Mouse (Mus musculus): ENCODE data around the gene Jade3. TPM values are rescaled to one million over a fixed set of nuclear protein-coding genes. Genes with fewer than 3 reads are reported as not detected.

Gene Jade3
- total RNA-seq, 2 experiments from 2014 or later, result 0.36 to 0.41 TPM

GRCm38 (mm10) chrX:20418461-20418860, 7.0 kb upstream of the Jade3 start:
- DNase-seq, result no peak
- Histone ChIP-seq H3K4me3 (no peak overlapping the region), H3K27ac (no peak overlapping the region)
- intact Hi-C loops (cut with DNase I), result no loop called here
- TF ChIP-seq CTCF (IDR thresholded peaks at IDR 0.05), result no peak

DNA sequence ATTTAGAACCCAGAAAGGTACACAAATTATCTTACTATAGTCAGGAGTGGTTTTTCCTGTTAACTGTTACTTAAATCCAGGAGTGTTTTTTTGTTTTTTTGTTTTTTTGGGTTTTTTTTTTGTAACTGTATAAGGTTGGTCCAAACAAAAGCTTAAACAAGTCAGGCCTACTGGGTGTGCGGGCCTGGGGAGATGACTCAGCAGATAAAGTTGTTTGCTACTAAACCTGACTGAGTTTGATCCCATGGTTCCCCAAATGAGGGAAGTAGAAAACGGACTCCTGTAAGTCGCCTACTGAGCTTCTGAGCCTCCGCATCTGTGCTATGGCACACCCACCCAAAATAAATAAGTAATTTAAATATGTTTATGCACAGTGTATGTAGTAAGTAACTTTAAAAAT, 6.0 kb upstream of the Jade3 start:
- DNase-seq, result no peak
- no peak for TF ChIP-seq CTCF (IDR thresholded peaks at IDR 0.05)
- Histone ChIP-seq H3K27ac (no peak overlapping the region), H3K4me3 (no peak overlapping the region)
- intact Hi-C loops (cut with DNase I), result no loop called here

- TF ChIP-seq CTCF (IDR thresholded peaks at IDR 0.05), result peak; percentile 10; the same call in 1 of the 2 replicates
- Histone ChIP-seq H3K4me3 (peak overlapping the region; percentile 84), H3K27ac (peak overlapping the region; percentile 76)
- intact Hi-C loops (cut with DNase I), result loop anchor here (10.0 kb wide), 1 partner anchor 61 kb away; the partner anchor contains the start of gene Rp2
- DNase-seq, result peak; percentile 22
Observed at GRCm38 (mm10) chrX:20425839-20426449, 456 bp downstream of the Jade3 start.

DNA sequence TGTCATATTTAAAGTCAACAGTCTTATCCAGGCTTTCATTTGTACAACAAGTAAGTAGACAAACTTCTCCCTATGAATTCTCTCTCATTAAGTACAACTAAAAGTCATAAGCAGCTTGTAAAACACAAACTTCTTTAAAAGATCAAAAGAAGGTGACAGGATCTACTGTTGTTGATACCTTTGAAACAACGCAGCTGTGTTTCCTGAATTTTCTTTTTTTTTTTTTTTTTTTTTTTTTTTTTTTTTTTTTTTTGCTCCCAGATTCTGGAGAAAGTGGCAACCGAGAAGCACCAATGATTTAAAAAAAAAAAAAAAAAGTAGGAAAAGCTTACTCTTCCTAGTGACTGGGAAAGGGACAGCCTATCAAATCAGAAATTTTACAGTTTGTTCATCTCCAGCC, 57.7 kb downstream of the Jade3 start:
- no peak for TF ChIP-seq CTCF (IDR thresholded peaks at IDR 0.05)
- intact Hi-C loops (cut with DNase I), result no loop called here
- no peak overlapping the region for H3K27ac ChIP-seq
- H3K4me3 ChIP-seq, result no peak overlapping the region
- no peak for DNase-seq

- intact Hi-C loops (cut with DNase I), result no loop called here
- no peak overlapping the region for H3K27ac ChIP-seq
- no peak for DNase-seq
- no peak; the same call in 1 of the 2 replicates for TF ChIP-seq CTCF (IDR thresholded peaks at IDR 0.05)
- H3K4me3 ChIP-seq, result no peak overlapping the region
Observed at GRCm38 (mm10) chrX:20497682-20498081, 72.2 kb downstream of the Jade3 start.

DNA sequence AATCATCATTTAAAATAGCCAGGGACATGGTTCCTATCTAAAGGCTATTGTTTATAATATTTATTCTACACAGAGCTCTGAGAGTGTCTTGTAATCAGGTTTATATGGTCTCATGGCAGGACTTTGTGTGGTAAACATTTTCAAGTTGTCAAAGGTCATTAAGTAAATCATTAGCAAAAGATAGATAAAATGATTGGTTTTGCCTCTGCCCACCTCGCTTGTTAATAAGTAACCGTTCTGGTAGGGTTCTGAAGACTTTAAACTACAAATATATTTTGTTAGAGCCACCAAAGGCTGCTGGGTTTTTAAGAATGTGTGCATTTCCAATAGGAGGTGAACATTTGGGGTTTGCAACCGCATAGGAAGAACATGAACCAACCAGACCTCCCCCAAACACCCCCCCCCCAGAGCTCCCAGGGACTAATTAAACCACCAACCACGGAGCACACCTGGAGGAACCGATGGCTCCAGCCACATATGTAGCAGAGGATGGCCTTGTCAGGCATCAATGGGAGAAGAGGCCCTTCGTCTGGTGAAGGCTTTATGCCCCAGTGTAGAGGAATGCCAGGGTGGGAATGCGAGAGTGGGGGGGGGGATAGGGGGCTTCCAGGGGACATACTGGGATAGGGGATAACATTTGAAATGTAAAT, 94.9 kb downstream of the Jade3 start:
- H3K27ac ChIP-seq, result no peak overlapping the region
- intact Hi-C loops (cut with DNase I), result no loop called here
- DNase-seq, result no peak
- TF ChIP-seq CTCF (IDR thresholded peaks at IDR 0.05), result no peak
- H3K4me3 ChIP-seq, result no peak overlapping the region

DNA sequence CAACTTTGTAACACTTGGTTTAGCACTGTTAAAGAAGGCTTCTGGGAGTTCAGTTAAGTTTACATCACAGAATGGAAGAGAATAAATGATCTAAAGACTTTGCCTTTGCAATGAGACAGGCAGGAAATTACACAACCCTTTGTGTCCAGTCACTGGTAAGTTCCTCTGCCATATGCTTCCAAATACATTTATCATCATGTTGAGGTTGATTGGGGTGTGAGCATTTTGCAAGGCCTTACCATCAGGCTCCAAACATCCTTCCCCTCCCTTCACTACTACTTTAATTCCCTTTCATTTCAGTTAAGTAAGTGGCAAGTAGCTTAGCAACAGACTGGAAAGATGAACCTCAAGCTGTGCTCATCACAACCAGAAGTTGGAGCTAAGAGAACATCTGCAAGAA, 96.1 kb downstream of the Jade3 start:
- no peak for TF ChIP-seq CTCF (IDR thresholded peaks at IDR 0.05)
- H3K4me3 ChIP-seq, result no peak overlapping the region
- H3K27ac ChIP-seq, result no peak overlapping the region
- intact Hi-C loops (cut with DNase I), result no loop called here
- no peak for DNase-seq

GRCm38 (mm10) chrX:20532621-20533020, 107.1 kb downstream of the Jade3 start:
- intact Hi-C loops (cut with DNase I), result no loop called here
- H3K27ac ChIP-seq, result no peak overlapping the region
- no peak for TF ChIP-seq CTCF (IDR thresholded peaks at IDR 0.05)
- no peak for DNase-seq
- H3K4me3 ChIP-seq, result no peak overlapping the region

- H3K27ac ChIP-seq, result no peak overlapping the region
- intact Hi-C loops (cut with DNase I), result no loop called here
- no peak overlapping the region for H3K4me3 ChIP-seq
- TF ChIP-seq CTCF (IDR thresholded peaks at IDR 0.05), result no peak
- no peak for DNase-seq
Observed at GRCm38 (mm10) chrX:20543867-20544266, 118.4 kb downstream of the Jade3 start.

DNA sequence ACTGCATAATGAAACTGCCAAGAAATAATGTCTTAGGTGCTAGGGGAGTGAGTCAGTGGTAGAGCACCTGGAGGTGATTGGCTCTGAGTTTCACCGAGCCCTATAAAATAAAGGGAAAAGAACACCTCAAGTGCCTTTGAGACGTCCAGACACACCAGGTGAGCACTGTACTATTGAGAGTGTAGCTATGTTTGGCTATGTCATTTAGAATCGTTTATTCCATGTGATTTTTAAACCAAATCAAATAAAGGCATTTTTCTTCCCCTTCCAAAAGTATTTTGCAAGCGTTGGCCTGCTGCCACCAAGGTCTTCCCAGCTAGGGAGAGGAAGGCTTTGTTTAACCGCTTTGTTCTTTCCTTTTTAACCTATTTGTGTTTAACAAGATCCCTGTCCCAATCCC, 122.1 kb downstream of the Jade3 start:
- intact Hi-C loops (cut with DNase I), result no loop called here
- Histone ChIP-seq H3K4me3 (peak overlapping the region; percentile 69), H3K27ac (no peak overlapping the region)
- no peak for TF ChIP-seq CTCF (IDR thresholded peaks at IDR 0.05)
- peak; percentile 26 for DNase-seq

- DNase-seq, result peak; percentile 17
- no peak for TF ChIP-seq CTCF (IDR thresholded peaks at IDR 0.05)
- Histone ChIP-seq H3K4me3 (peak overlapping the region; percentile 69), H3K27ac (0 out of 2 replicates have a peak overlapping the region, but pooled peaks have one; percentile 20)
- intact Hi-C loops (cut with DNase I), result no loop called here
Observed at GRCm38 (mm10) chrX:20548011-20548879, 122.8 kb downstream of the Jade3 start.

DNA sequence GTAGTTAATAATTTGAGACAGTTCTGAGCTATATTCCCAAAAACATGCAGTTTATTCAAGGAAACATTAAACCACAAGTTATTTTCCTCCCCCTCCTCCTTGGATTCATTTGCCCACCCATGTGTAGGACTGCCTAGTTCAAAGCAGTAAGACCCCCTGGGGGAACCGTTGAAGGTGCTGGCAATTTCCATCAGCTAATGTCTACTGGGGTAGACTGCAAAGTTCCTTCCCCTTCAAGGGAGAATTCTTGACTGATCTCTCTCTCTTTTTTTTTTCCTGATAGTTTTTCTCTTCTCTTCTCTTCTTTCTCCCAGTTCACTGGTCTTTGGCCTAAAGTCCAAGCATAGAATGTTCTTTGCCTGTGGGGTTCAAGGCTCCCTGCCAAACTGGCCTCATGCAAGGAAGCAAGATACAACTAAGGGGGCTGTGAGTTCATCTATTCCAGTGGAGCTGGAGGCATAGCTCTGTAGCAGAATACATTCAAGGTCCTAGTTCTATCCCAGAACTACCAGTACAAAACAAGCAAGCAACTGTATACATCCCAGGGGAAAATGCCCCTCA, 123.5 kb downstream of the Jade3 start:
- intact Hi-C loops (cut with DNase I), result no loop called here
- no peak for DNase-seq
- Histone ChIP-seq H3K4me3 (no peak overlapping the region; the same call in 1 of the 2 replicates), H3K27ac (no peak overlapping the region)
- no peak for TF ChIP-seq CTCF (IDR thresholded peaks at IDR 0.05)

GRCm38 (mm10) chrX:20549532-20549931, 124.0 kb downstream of the Jade3 start, which contains the start of gene Rgn:
Rgn (plus strand) TSS chrX:20549787.
- peak within 1 kb of the TSS; percentile 69 for H3K4me3 ChIP-seq
- no peak for DNase-seq
- H3K27ac ChIP-seq, result no peak within 1 kb of the TSS
- no peak for TF ChIP-seq CTCF (IDR thresholded peaks at IDR 0.05)
- intact Hi-C loops (cut with DNase I), result no loop called here
